Mouse (Mus musculus) neural tube, embryonic 15.5 days (tissue): ENCODE measurements around the gene Olfr556. TPM values are rescaled to one million over a fixed set of nuclear protein-coding genes. Genes with fewer than 3 reads are reported as not detected.
"Not testable (repeated sequence)": the region's sequence is repeated elsewhere in the genome, so short reads cannot be mapped to it uniquely, and the experiment has no call there.

ENCODE experiments used
- ATAC-seq: fragments of 200-750 bp; cut with Nextera tagmentation; 2 replicates; pipeline ENCODE4 v1.8.0; 2017; ENCODE audit warnings: mild to moderate bottlenecking, moderate TSS enrichment, moderate library complexity; ENCODE audit not compliant: low FRiP score
- H3K27ac ChIP-seq: fragments of 300-500 bp; sonication (generic); replicated peaks from 2 replicates; pipeline ENCODE4 v1.5.1; 2015; ENCODE audit warnings: mild to moderate bottlenecking, inconsistent platforms
- H3K27me3 ChIP-seq: fragments of 300-500 bp; sonication (generic); replicated peaks from 2 replicates; pipeline ENCODE4 v1.6.1; 2015; ENCODE audit warnings: inconsistent platforms
- H3K36me3 ChIP-seq: fragments of 300-500 bp; sonication (generic); 2 replicates; pipeline ENCODE4 v1.6.1; 2015; ENCODE audit warnings: inconsistent platforms
- H3K4me1 ChIP-seq: fragments of 300-500 bp; sonication (generic); 2 replicates; pipeline ENCODE4 v1.6.1; 2015; ENCODE audit warnings: inconsistent platforms
- H3K4me2 ChIP-seq: fragments of 300-500 bp; sonication (generic); 2 replicates; pipeline ENCODE4 v1.6.1; 2015; ENCODE audit warnings: inconsistent platforms, mild to moderate bottlenecking, moderate library complexity
- H3K4me3 ChIP-seq: fragments of 300-500 bp; sonication (generic); replicated peaks from 2 replicates; pipeline ENCODE4 v1.5.1; 2015; ENCODE audit warnings: mild to moderate bottlenecking, inconsistent platforms
- H3K9ac ChIP-seq: fragments of 300-500 bp; sonication (generic); replicated peaks from 2 replicates; pipeline ENCODE4 v1.6.1; 2015; ENCODE audit warnings: mild to moderate bottlenecking, inconsistent platforms
- H3K9me3 ChIP-seq: fragments of 300-500 bp; sonication (generic); replicated peaks from 2 replicates; pipeline ENCODE4 v1.6.1; 2016; ENCODE audit warnings: inconsistent platforms
- WGBS: fragments of 180-500 bp; shearing (Covaris S2); methylation state at CpG from one replicate; pipeline ENCODE4 v1.1.7; 2015; ENCODE audit warnings: mixed read lengths; 5-methylcytosine and 5-hydroxymethylcytosine counted together
- polyA plus RNA-seq: library from polyadenylated mRNA; unstranded; fragments of >200 nt; fragmentation: Nextera tagmentation; extraction: Ambion mirVana; gene quantifications from 2 replicates; pipeline ENCODE4 v1.2.1, GENCODE M21; 2015

Olfr556 gene
- polyA plus RNA-seq, result not detected in 2 replicates

DNA sequence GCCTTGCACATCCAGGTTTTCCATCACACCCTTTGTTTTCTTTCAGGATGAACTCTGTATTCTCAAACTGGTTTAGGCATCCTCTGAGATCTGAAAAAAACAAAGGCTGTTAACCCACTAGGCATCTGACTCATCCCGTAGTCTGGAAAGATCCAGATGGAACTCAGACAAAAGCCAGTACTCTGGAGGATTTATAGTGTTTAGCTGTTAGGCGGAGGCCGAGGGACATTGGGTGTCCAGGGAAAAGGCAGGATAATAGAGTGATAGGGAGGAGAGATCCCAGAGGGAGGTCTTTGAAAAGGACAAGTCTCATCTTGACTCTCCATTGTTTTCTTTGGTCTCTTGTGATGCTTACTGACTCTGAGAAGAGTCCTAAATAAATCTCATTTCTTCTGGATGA is at the start of gene Olfr556:
Gene Olfr556, plus strand, starts transcription at position 301 of the 400 bp plus-strand sequence.
- 19% methylated on average over 3 of the region's 3 CpGs for WGBS
- Histone ChIP-seq H3K4me2 (no peak within 1 kb of the TSS), H3K9ac (no peak within 1 kb of the TSS), H3K27ac (no peak within 1 kb of the TSS), H3K9me3 (no peaks in the 10 kb centered on the region), H3K4me3 (no peak within 1 kb of the TSS), H3K4me1 (no peaks in the 10 kb centered on the region), H3K36me3 (no peaks in the 10 kb centered on the region), H3K27me3 (no peaks in the 10 kb centered on the region)
- ATAC-seq, result no peak

DNA sequence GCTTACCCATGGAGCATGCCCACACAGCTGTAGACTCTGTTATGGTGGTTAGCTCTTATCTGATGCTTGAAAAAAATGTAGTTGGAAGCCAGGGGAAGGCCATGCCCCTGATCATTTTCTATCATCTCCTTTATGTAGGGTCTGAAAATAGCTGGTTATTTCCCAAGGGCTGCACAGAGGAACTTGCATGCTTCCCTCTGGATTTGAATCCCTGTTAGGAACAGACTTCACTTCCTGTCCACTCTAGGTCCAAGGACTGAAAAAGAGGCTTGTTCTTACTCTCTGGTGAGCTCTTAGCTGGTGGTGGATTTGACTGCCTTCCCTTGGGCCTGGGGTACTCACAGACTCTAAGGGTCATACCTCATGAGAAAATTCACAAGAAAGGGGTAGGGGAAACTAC is 46.6 kb upstream of the Olfr556 start, which contains the start of gene Olfr553:
Gene Olfr553, minus strand, starts transcription at position 101 of the 400 bp plus-strand sequence.
- Histone ChIP-seq H3K27ac (no peak within 1 kb of the TSS), H3K27me3 (no peaks in the 10 kb centered on the region), H3K4me2 (no peak within 1 kb of the TSS), H3K4me1 (no peaks in the 10 kb centered on the region), H3K9ac (no peak within 1 kb of the TSS), H3K36me3 (no peaks in the 10 kb centered on the region), H3K4me3 (no peak within 1 kb of the TSS), H3K9me3 (no peaks in the 10 kb centered on the region)
- no peak for ATAC-seq

GRCm38 (mm10) chr7:102619608-102620007 is 45.1 kb upstream of the Olfr556 start:
- H3K27me3 ChIP-seq, result no peaks in the 10 kb centered on the region
- WGBS, result 73% methylated on average over 5 of the region's 5 CpGs

DNA sequence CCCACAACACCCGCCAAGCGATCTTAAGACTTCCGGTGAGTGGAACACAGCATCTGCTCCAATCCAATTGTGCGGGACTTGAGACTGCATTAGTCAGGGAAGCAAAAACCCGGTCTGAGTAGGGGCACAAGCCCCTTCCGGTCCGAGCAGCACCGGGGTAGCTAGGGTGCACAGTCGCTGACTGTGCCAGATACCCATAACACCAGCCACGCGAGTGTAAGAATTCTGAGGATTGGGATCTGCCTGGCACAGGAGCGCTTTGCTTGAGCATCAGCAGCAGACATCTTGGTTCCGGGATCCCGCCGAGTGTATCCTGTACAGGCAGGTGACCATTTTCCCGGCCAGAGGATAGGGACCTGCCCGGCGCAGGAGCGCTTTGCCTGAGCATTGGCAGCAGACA is 44.3 kb upstream of the Olfr556 start:
- H3K36me3 ChIP-seq, ATAC-seq, H3K27me3 ChIP-seq, H3K27ac ChIP-seq, H3K9ac ChIP-seq, H3K4me1 ChIP-seq, H3K9me3 ChIP-seq, H3K4me2 ChIP-seq, H3K4me3 ChIP-seq: not testable (repeated sequence)
- whole genome bisulfite sequencing, result 92% methylated on average over 19 of the region's 19 CpGs

More at GRCm38 (mm10) chr7:102619608-102620007, 45.1 kb upstream of the Olfr556 start:
- H3K4me2 ChIP-seq, result no peak overlapping the region
- no peaks in the 10 kb centered on the region for H3K4me1 ChIP-seq
- no peaks in the 10 kb centered on the region for H3K9me3 ChIP-seq
- H3K36me3 ChIP-seq, result no peaks in the 10 kb centered on the region
- H3K9ac ChIP-seq, result no peak overlapping the region
- ATAC-seq, result no peak
- H3K4me3 ChIP-seq, result no peak overlapping the region
- H3K27ac ChIP-seq, result no peak overlapping the region

GRCm38 (mm10) chr7:102636665-102637064 is 28.0 kb upstream of the Olfr556 start:
- no peaks in the 10 kb centered on the region for H3K4me1 ChIP-seq
- WGBS, result 35% methylated on average over 3 of the region's 3 CpGs
- no peak overlapping the region for H3K4me2 ChIP-seq
- no peak overlapping the region for H3K4me3 ChIP-seq
- ATAC-seq, result no peak
- H3K9me3 ChIP-seq, result no peaks in the 10 kb centered on the region
- no peak overlapping the region for H3K27ac ChIP-seq
- H3K27me3 ChIP-seq, result no peaks in the 10 kb centered on the region
- H3K9ac ChIP-seq, result no peak overlapping the region
- no peaks in the 10 kb centered on the region for H3K36me3 ChIP-seq

- no peaks in the 10 kb centered on the region for H3K36me3 ChIP-seq
- WGBS, result 66% methylated on average over 1 of the region's 1 CpGs
- no peak within 1 kb of the TSS for H3K27ac ChIP-seq
- no peak within 1 kb of the TSS for H3K9ac ChIP-seq
- no peak within 1 kb of the TSS for H3K4me2 ChIP-seq
- H3K4me3 ChIP-seq, result no peak within 1 kb of the TSS
- no peaks in the 10 kb centered on the region for H3K9me3 ChIP-seq
- ATAC-seq, result no peak
- no peaks in the 10 kb centered on the region for H3K27me3 ChIP-seq
- H3K4me1 ChIP-seq, result no peaks in the 10 kb centered on the region
Observed at GRCm38 (mm10) chr7:102638132-102638531, 26.6 kb upstream of the Olfr556 start, which contains the start of gene Olfr554. Gene Olfr554, plus strand, starts transcription at chr7:102638432.

DNA sequence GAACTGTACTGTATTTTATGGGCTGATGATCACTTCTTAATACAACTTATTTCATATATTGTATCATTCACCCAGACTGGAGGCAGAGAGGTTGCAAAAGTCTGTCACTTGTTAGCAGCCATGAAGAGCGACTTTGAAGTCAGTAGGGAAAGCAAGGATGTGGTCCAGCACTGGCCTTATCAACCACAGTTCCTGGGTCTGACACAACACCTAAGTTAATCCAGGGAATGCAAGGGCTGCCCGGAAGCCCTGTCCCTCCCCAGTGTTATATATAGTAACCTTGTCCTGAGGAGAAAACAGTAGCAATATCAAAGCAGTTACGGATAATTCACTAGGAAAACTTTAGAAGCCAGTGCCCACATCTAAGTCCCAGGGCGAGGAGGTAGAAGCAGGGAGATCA is 19.8 kb upstream of the Olfr556 start:
- WGBS, result 87% methylated on average over 4 of the region's 4 CpGs
- not testable (repeated sequence) for H3K4me1 ChIP-seq, ATAC-seq, H3K9ac ChIP-seq, H3K9me3 ChIP-seq, H3K4me2 ChIP-seq, H3K4me3 ChIP-seq, H3K27me3 ChIP-seq, H3K27ac ChIP-seq, H3K36me3 ChIP-seq

DNA sequence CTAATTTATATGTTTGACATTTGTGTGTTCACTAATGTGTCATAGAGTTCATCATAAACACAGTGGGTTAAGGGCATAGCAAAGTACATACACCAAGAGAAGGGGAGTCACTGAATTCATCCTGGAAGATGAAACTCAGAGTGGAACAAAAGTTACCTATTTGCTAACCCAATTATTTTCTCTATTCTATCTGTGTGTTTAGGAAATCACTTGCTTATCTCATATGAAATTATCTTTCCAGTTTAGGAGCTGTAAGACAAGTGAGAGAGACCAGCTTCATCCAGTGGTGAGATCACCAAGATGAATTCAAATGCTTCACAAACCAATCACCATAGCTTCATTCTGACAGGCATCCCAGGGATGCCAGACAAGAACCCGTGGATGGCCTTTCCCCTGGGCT is 6.2 kb upstream of the Olfr556 start, which contains the start of gene Olfr555:
Gene Olfr555, plus strand, starts transcription at position 301 of the 400 bp plus-strand sequence.
- 74% methylated on average over 1 of the region's 1 CpGs for WGBS
- no peaks in the 10 kb centered on the region for H3K36me3 ChIP-seq
- no peak within 1 kb of the TSS for H3K4me2 ChIP-seq
- no peak within 1 kb of the TSS for H3K9ac ChIP-seq
- H3K4me1 ChIP-seq, result no peaks in the 10 kb centered on the region
- no peak within 1 kb of the TSS for H3K4me3 ChIP-seq
- H3K27me3 ChIP-seq, result no peaks in the 10 kb centered on the region
- no peak for ATAC-seq
- H3K27ac ChIP-seq, result no peak within 1 kb of the TSS
- H3K9me3 ChIP-seq, result no peaks in the 10 kb centered on the region

GRCm38 (mm10) chr7:102665378-102665777 is 679 bp downstream of the Olfr556 start:
- H3K9me3 ChIP-seq, result no peaks in the 10 kb centered on the region
- H3K27me3 ChIP-seq, result no peaks in the 10 kb centered on the region
- H3K4me3 ChIP-seq, result no peak overlapping the region
- WGBS, result 40% methylated on average over 2 of the region's 2 CpGs
- no peak overlapping the region for H3K27ac ChIP-seq
- no peaks in the 10 kb centered on the region for H3K36me3 ChIP-seq
- no peak overlapping the region for H3K9ac ChIP-seq
- no peak for ATAC-seq
- no peaks in the 10 kb centered on the region for H3K4me1 ChIP-seq
- H3K4me2 ChIP-seq, result no peak overlapping the region

- Histone ChIP-seq H3K27me3 (no peaks in the 10 kb centered on the region), H3K4me2 (no peak overlapping the region), H3K27ac (no peak overlapping the region), H3K4me3 (no peak overlapping the region), H3K9ac (no peak overlapping the region), H3K9me3 (no peaks in the 10 kb centered on the region), H3K4me1 (no peaks in the 10 kb centered on the region), H3K36me3 (no peaks in the 10 kb centered on the region)
- ATAC-seq, result no peak
- WGBS, result 90% methylated on average over 2 of the region's 2 CpGs
Observed at GRCm38 (mm10) chr7:102676225-102676624, 11.5 kb downstream of the Olfr556 start.

- Histone ChIP-seq H3K4me1 (no peaks in the 10 kb centered on the region), H3K4me3 (no peak overlapping the region)
Observed at GRCm38 (mm10) chr7:102681916-102682315, 17.2 kb downstream of the Olfr556 start.

GRCm38 (mm10) chr7:102686944-102687501 is 22.3 kb downstream of the Olfr556 start, which contains the start of gene Trim68:
Gene Trim68, minus strand, starts transcription at chr7:102687327.
- Histone ChIP-seq H3K4me2 (peak within 1 kb of the TSS; percentile 76), H3K9ac (peak within 1 kb of the TSS; percentile 71), H3K9me3 (no peaks in the 10 kb centered on the region), H3K27ac (peak within 1 kb of the TSS; percentile 83), H3K4me3 (peak within 1 kb of the TSS; percentile 74), H3K4me1 (0 out of 2 replicates have a peak, but pooled peaks cover 5% of the 10 kb centered on the region), H3K36me3 (no peaks in the 10 kb centered on the region), H3K27me3 (no peaks in the 10 kb centered on the region)
- ATAC-seq, result peak; percentile 100
- WGBS, result under 1% methylated on average over 38 of the region's 40 CpGs

More at GRCm38 (mm10) chr7:102681916-102682315, 17.2 kb downstream of the Olfr556 start:
- Histone ChIP-seq H3K4me2 (no peak overlapping the region), H3K27me3 (no peaks in the 10 kb centered on the region), H3K9me3 (no peaks in the 10 kb centered on the region), H3K9ac (no peak overlapping the region), H3K27ac (no peak overlapping the region), H3K36me3 (no peaks in the 10 kb centered on the region)
- 91% methylated on average over 1 of the region's 1 CpGs for WGBS
- ATAC-seq, result no peak
